Mouse (Mus musculus) forebrain, embryonic 12.5 days (tissue): ENCODE measurements around the gene E330017A01Rik. TPM values are rescaled to one million over a fixed set of nuclear protein-coding genes. Genes with fewer than 3 reads are reported as not detected.

Experiments
- ATAC-seq: fragments of 200-750 bp; cut with Nextera tagmentation; 2 replicates; pipeline ENCODE4 v1.8.0; 2017; ENCODE audit warnings: moderate TSS enrichment; ENCODE audit not compliant: low FRiP score
- H3K27ac ChIP-seq: fragments of 300-500 bp; sonication (generic); 2 replicates; pipeline ENCODE4 v1.5.1; 2016; ENCODE audit warnings: mild to moderate bottlenecking
- H3K27me3 ChIP-seq: fragments of 300-500 bp; sonication (generic); 2 replicates; pipeline ENCODE4 v1.6.1; 2016; ENCODE audit warnings: mild to moderate bottlenecking
- H3K36me3 ChIP-seq: fragments of 300-500 bp; sonication (generic); replicated peaks from 2 replicates; pipeline ENCODE4 v1.6.1; 2016; ENCODE audit warnings: mild to moderate bottlenecking
- H3K4me1 ChIP-seq: fragments of 300-500 bp; sonication (generic); 2 replicates; pipeline ENCODE4 v1.6.1; 2016
- H3K4me2 ChIP-seq: fragments of 300-500 bp; sonication (generic); 2 replicates; pipeline ENCODE4 v1.6.1; 2016; ENCODE audit warnings: mild to moderate bottlenecking, moderate library complexity
- H3K4me3 ChIP-seq: fragments of 300-500 bp; sonication (generic); replicated peaks from 2 replicates; pipeline ENCODE4 v1.5.1; 2016; ENCODE audit warnings: mild to moderate bottlenecking
- H3K9ac ChIP-seq: fragments of 300-500 bp; sonication (generic); 2 replicates; pipeline ENCODE4 v1.6.1; 2016; ENCODE audit warnings: mild to moderate bottlenecking
- H3K9me3 ChIP-seq: fragments of 300-500 bp; sonication (generic); 2 replicates; pipeline ENCODE4 v1.6.1; 2016
- WGBS: fragments of 180-500 bp; shearing (Covaris S2); methylation state at CpG from one replicate; pipeline ENCODE4 v1.1.7; 2016; 5-methylcytosine and 5-hydroxymethylcytosine counted together
- polyA plus RNA-seq: library from polyadenylated mRNA; unstranded; fragments of >200 nt; fragmentation: Nextera tagmentation; extraction: Ambion mirVana; gene quantifications from 2 replicates; pipeline ENCODE4 v1.2.1, GENCODE M21; 2016

The E330017A01Rik gene
- polyA plus RNA-seq, 1 experiment from 2014 or later = not detected

GRCm38 (mm10) chr16:58658668-58659067, 20.1 kb upstream of the E330017A01Rik start:
- 92% methylated on average over 6 of the region's 6 CpGs for WGBS
- Histone ChIP-seq H3K27me3 (no peaks in the 10 kb centered on the region), H3K9me3 (no peaks in the 10 kb centered on the region), H3K9ac (no peak overlapping the region), H3K4me1 (no peaks in the 10 kb centered on the region), H3K4me3 (no peak overlapping the region), H3K4me2 (no peak overlapping the region), H3K36me3 (no peaks in the 10 kb centered on the region), H3K27ac (no peak overlapping the region)
- no peak for ATAC-seq

GRCm38 (mm10) chr16:58656526-58656925, 18.0 kb upstream of the E330017A01Rik start:
- Histone ChIP-seq H3K36me3 (no peaks in the 10 kb centered on the region), H3K4me1 (no peaks in the 10 kb centered on the region), H3K9ac (no peak overlapping the region), H3K27ac (no peak overlapping the region), H3K27me3 (no peaks in the 10 kb centered on the region), H3K4me3 (no peak overlapping the region), H3K9me3 (no peaks in the 10 kb centered on the region), H3K4me2 (no peak overlapping the region)
- WGBS = 73% methylated on average over 4 of the region's 4 CpGs
- no peak for ATAC-seq

DNA sequence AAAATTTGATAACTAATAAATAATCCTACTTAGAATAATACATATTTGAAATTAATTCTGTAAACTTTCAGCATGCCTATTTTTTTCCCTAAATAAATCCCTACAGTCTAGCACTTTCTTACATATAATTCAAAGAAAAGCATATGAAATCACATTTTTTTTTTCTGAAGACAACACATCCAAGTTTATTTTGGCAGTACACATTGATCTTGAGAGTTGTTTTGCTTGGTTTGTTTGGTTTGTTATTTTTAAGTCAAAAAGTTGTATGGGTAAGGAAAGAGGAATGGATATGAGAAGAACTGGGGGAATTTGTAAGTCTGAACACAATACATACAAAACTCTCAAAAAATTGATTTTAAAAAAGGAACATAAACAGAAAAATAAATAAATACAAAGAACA, 17.2 kb upstream of the E330017A01Rik start:
- Histone ChIP-seq H3K27ac (no peak overlapping the region), H3K27me3 (no peaks in the 10 kb centered on the region), H3K4me2 (no peak overlapping the region), H3K36me3 (no peaks in the 10 kb centered on the region), H3K4me3 (no peak overlapping the region), H3K4me1 (no peaks in the 10 kb centered on the region), H3K9ac (no peak overlapping the region), H3K9me3 (no peaks in the 10 kb centered on the region)
- no peak for ATAC-seq

GRCm38 (mm10) chr16:58649979-58650378, 11.4 kb upstream of the E330017A01Rik start:
- H3K27me3 ChIP-seq = no peaks in the 10 kb centered on the region
- H3K27ac ChIP-seq = no peak overlapping the region
- no peaks in the 10 kb centered on the region for H3K4me1 ChIP-seq
- H3K4me3 ChIP-seq = no peak overlapping the region
- no peaks in the 10 kb centered on the region for H3K9me3 ChIP-seq
- H3K9ac ChIP-seq = no peak overlapping the region
- no peaks in the 10 kb centered on the region for H3K36me3 ChIP-seq
- ATAC-seq = no peak
- no peak overlapping the region for H3K4me2 ChIP-seq
- 95% methylated on average over 10 of the region's 10 CpGs for WGBS

- no peaks in the 10 kb centered on the region for H3K4me1 ChIP-seq
- H3K4me3 ChIP-seq = no peak overlapping the region
- H3K27me3 ChIP-seq = no peaks in the 10 kb centered on the region
- H3K27ac ChIP-seq = no peak overlapping the region
- H3K4me2 ChIP-seq = no peak overlapping the region
- WGBS = 78% methylated on average over 7 of the region's 7 CpGs
- H3K9ac ChIP-seq = no peak overlapping the region
- no peaks in the 10 kb centered on the region for H3K36me3 ChIP-seq
- no peak for ATAC-seq
- H3K9me3 ChIP-seq = no peaks in the 10 kb centered on the region
These were observed 523 bp downstream of the E330017A01Rik start for GRCm38 (mm10) chr16:58638016-58638415.

DNA sequence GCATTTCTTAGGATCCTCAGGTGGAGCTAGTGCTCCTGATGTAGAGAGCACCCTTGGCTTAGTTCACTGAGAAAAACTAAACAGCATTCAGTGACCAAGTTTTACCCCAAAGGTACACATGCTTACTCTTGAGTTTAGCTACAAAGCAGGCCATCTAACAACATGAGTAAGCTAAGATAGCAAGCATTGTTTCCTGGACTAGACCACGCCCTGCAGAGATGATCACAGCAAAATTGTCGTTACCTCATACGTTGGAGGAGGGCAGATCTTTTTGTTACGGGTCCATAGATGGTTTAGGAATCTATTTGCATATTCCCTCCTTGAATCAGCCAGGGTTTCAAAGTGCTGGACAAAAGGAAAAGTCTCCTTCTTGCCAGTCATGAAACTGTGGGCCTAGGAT, 1.1 kb downstream of the E330017A01Rik start:
- Histone ChIP-seq H3K4me3 (no peak overlapping the region), H3K27me3 (no peaks in the 10 kb centered on the region), H3K9me3 (no peaks in the 10 kb centered on the region), H3K4me2 (no peak overlapping the region), H3K27ac (no peak overlapping the region), H3K4me1 (no peaks in the 10 kb centered on the region), H3K36me3 (no peaks in the 10 kb centered on the region), H3K9ac (no peak overlapping the region)
- ATAC-seq = no peak
- 78% methylated on average over 4 of the region's 4 CpGs for WGBS

- H3K36me3 ChIP-seq = no peaks in the 10 kb centered on the region
- no peak overlapping the region for H3K4me2 ChIP-seq
- 56% methylated on average over 2 of the region's 2 CpGs for WGBS
- no peak overlapping the region for H3K4me3 ChIP-seq
- no peaks in the 10 kb centered on the region for H3K4me1 ChIP-seq
- no peak overlapping the region for H3K9ac ChIP-seq
- H3K9me3 ChIP-seq = no peaks in the 10 kb centered on the region
- H3K27me3 ChIP-seq = no peaks in the 10 kb centered on the region
- no peak for ATAC-seq
- H3K27ac ChIP-seq = no peak overlapping the region
These were observed 2.7 kb downstream of the E330017A01Rik start for GRCm38 (mm10) chr16:58635866-58636265.

DNA sequence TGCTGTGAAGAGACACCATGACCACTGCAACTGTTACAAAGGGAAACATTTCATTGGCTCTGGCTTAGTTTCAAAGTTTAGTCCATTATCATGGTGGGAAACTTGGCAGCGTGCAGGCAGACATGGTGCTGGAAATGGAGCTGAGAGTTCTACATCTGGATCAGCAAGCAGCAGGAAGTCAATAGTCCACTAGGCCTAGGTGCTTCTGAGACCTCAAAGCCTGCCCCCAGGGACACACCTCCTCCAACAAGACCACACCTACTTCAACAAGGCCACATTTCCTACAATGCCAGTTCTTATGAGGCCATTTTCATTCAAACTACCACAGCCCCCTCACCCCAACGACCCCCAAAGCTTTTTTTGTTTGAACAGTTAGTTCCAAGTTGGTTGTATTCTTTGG, 8.8 kb downstream of the E330017A01Rik start:
- H3K27ac ChIP-seq = no peak overlapping the region
- no peaks in the 10 kb centered on the region for H3K9me3 ChIP-seq
- no peaks in the 10 kb centered on the region for H3K36me3 ChIP-seq
- H3K4me1 ChIP-seq = no peaks in the 10 kb centered on the region
- no peaks in the 10 kb centered on the region for H3K27me3 ChIP-seq
- H3K9ac ChIP-seq = no peak overlapping the region
- ATAC-seq = no peak
- 51% methylated on average over 2 of the region's 2 CpGs for WGBS
- no peak overlapping the region for H3K4me2 ChIP-seq
- H3K4me3 ChIP-seq = no peak overlapping the region

GRCm38 (mm10) chr16:58628968-58629367, 9.6 kb downstream of the E330017A01Rik start:
- no peak overlapping the region for H3K4me3 ChIP-seq
- no peak for ATAC-seq
- no peaks in the 10 kb centered on the region for H3K4me1 ChIP-seq
- no peaks in the 10 kb centered on the region for H3K36me3 ChIP-seq
- no peaks in the 10 kb centered on the region for H3K9me3 ChIP-seq
- 91% methylated on average over 5 of the region's 5 CpGs for WGBS
- no peak overlapping the region for H3K27ac ChIP-seq
- no peak overlapping the region for H3K4me2 ChIP-seq
- H3K27me3 ChIP-seq = no peaks in the 10 kb centered on the region
- H3K9ac ChIP-seq = no peak overlapping the region

- H3K4me1 ChIP-seq = no peaks in the 10 kb centered on the region
- H3K4me3 ChIP-seq = no peak overlapping the region
- ATAC-seq = no peak
- no peak overlapping the region for H3K27ac ChIP-seq
- no peaks in the 10 kb centered on the region for H3K27me3 ChIP-seq
- H3K36me3 ChIP-seq = no peaks in the 10 kb centered on the region
- 100% methylated on average over 2 of the region's 2 CpGs for WGBS
- H3K9ac ChIP-seq = no peak overlapping the region
- H3K9me3 ChIP-seq = no peaks in the 10 kb centered on the region
- no peak overlapping the region for H3K4me2 ChIP-seq
These were observed 10.2 kb downstream of the E330017A01Rik start for GRCm38 (mm10) chr16:58628336-58628680.

- H3K4me1 ChIP-seq = no peaks in the 10 kb centered on the region
- H3K27ac ChIP-seq = no peak overlapping the region
- H3K27me3 ChIP-seq = no peaks in the 10 kb centered on the region
- no peak overlapping the region for H3K4me3 ChIP-seq
- H3K9me3 ChIP-seq = no peaks in the 10 kb centered on the region
- H3K4me2 ChIP-seq = no peak overlapping the region
- WGBS = 83% methylated on average over 4 of the region's 4 CpGs
- ATAC-seq = no peak
- no peak overlapping the region for H3K9ac ChIP-seq
- H3K36me3 ChIP-seq = no peaks in the 10 kb centered on the region
These were observed 10.8 kb downstream of the E330017A01Rik start for GRCm38 (mm10) chr16:58627597-58628335.

DNA sequence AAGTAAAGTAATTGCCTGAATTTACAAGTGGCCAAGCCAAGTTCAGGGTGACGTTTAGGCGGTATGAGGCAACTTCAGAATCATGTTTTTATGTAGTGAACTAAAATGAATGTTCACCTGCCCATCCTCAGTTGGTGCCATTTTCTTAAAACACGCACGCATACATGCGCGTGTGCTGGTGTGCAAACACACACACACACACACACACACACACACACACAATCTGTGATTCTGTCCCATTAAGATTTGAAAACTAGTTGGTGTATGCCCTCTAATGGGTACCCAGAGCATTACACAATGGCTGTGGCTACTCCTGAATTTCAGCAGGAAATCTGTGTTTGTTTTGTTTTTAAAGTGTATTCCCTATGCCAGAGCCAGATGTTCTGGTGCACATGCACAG, 14.6 kb downstream of the E330017A01Rik start:
- Histone ChIP-seq H3K9ac (no peak overlapping the region), H3K27ac (no peak overlapping the region), H3K4me2 (no peak overlapping the region), H3K4me3 (no peak overlapping the region), H3K36me3 (no peaks in the 10 kb centered on the region), H3K4me1 (no peaks in the 10 kb centered on the region), H3K27me3 (no peaks in the 10 kb centered on the region), H3K9me3 (no peaks in the 10 kb centered on the region)
- WGBS = 90% methylated on average over 6 of the region's 6 CpGs
- ATAC-seq = no peak

- H3K27ac ChIP-seq = no peak overlapping the region
- no peak overlapping the region for H3K4me2 ChIP-seq
- no peaks in the 10 kb centered on the region for H3K27me3 ChIP-seq
- H3K4me1 ChIP-seq = no peaks in the 10 kb centered on the region
- no peak overlapping the region for H3K4me3 ChIP-seq
- H3K36me3 ChIP-seq = no peaks in the 10 kb centered on the region
- 71% methylated on average over 4 of the region's 4 CpGs for WGBS
- no peaks in the 10 kb centered on the region for H3K9me3 ChIP-seq
- H3K9ac ChIP-seq = no peak overlapping the region
- no peak for ATAC-seq
These were observed 15.4 kb downstream of the E330017A01Rik start for GRCm38 (mm10) chr16:58623114-58623513.
